Mouse (Mus musculus): ENCODE results near the gene Ppp1r18.

DNA sequence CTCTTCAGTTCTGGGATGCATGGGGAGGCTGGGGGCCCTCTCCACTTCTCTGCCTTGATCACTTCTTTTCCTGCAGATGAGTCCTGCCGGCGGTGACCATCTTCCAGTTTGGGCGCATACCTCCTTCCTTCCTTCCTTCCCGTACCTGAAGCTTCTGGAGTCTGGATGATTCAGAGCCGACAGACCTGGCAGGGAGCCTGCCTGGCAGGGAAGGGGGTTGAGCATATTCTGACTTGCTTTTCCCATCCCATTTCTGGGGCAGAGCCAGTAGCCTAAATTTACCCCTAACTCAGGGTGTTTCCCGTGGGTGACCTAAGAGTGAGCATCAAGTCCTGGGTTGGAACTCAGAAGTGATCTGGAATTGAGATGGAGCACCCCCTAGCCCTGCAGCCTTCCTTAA, 9.3 kb downstream of the Ppp1r18 start:
- no peak for TF ChIP-seq CTCF (IDR thresholded peaks at IDR 0.05; ENCODE audit: control insufficient read depth, insufficient read depth, low read length)
- TF ChIP-seq POLR2A (IDR thresholded peaks at IDR 0.05; ENCODE audit: borderline replicate concordance, control insufficient read depth, low read depth, low read length), result no peak
